Mouse (Mus musculus) forebrain, embryonic 14.5 days (tissue): ENCODE measurements around the gene Hdac4. TPM values are rescaled to one million over a fixed set of nuclear protein-coding genes. Genes with fewer than 3 reads are reported as not detected.
A peak's percentile ranks its signal among the peaks of the same experiment; 100 is the strongest.

Experiments used
- ATAC-seq: fragments of 200-750 bp; cut with Nextera tagmentation; 2 replicates; pipeline ENCODE4 v1.8.0; 2017; ENCODE audit warnings: mild to moderate bottlenecking, moderate library complexity
- DNase-seq: peaks from one replicate; pipeline ENCODE4 v3.0.0-alpha.2; 2015; ENCODE audit warnings: low spot score
- H3K27ac ChIP-seq: fragments of 300-500 bp; sonication (generic); 2 replicates; pipeline ENCODE4 v1.5.1; 2014; ENCODE audit warnings: low read depth, mild to moderate bottlenecking, control low read depth, low read length, moderate library complexity
- H3K27me3 ChIP-seq: fragments of 300-500 bp; sonication (generic); replicated peaks from 2 replicates; pipeline ENCODE4 v1.6.1; 2014; ENCODE audit warnings: low read length, control low read depth, mixed read lengths; ENCODE audit not compliant: control insufficient read depth, insufficient read depth
- H3K36me3 ChIP-seq: fragments of 300-500 bp; sonication (generic); 2 replicates; pipeline ENCODE4 v1.6.1; 2014; ENCODE audit warnings: low read length, control low read depth; ENCODE audit not compliant: control insufficient read depth, insufficient read depth
- H3K4me1 ChIP-seq: fragments of 300-500 bp; sonication (generic); 2 replicates; pipeline ENCODE4 v1.6.1; 2014; ENCODE audit warnings: antibody characterized with exemption, low read length, control low read depth; ENCODE audit not compliant: control insufficient read depth, insufficient read depth
- H3K4me2 ChIP-seq: fragments of 300-500 bp; sonication (generic); 2 replicates; pipeline ENCODE4 v1.6.1; 2014; ENCODE audit warnings: mild to moderate bottlenecking, control low read depth, low read length
- H3K4me3 ChIP-seq: fragments of 300-500 bp; sonication (generic); 2 replicates; pipeline ENCODE4 v1.5.1; 2014; ENCODE audit warnings: low read depth, low read length, control low read depth
- H3K9ac ChIP-seq: fragments of 300-500 bp; sonication (generic); 2 replicates; pipeline ENCODE4 v1.6.1; 2014; ENCODE audit warnings: mild to moderate bottlenecking, low read length, control low read depth, moderate library complexity
- H3K9me3 ChIP-seq: fragments of 300-500 bp; sonication (generic); replicated peaks from 2 replicates; pipeline ENCODE4 v1.6.1; 2016; ENCODE audit warnings: low read length, control low read depth, mixed read lengths; ENCODE audit not compliant: control insufficient read depth
- WGBS: fragments of 180-500 bp; shearing (Covaris S2); extraction: QIAGEN DNeasy Blood & Tissue Kit; methylation state at CpG from one replicate; pipeline ENCODE4 v1.1.7; 2014; 5-methylcytosine and 5-hydroxymethylcytosine counted together
- polyA plus RNA-seq: library from polyadenylated mRNA; unstranded; fragments of >200 nt; fragmentation: Nextera tagmentation; extraction: Ambion mirVana; gene quantifications from 2 replicates; pipeline ENCODE4 v1.2.1, GENCODE M21; 2014

The Hdac4 gene
- polyA plus RNA-seq, 1 experiment from 2014 or later = 16.5 TPM

DNA sequence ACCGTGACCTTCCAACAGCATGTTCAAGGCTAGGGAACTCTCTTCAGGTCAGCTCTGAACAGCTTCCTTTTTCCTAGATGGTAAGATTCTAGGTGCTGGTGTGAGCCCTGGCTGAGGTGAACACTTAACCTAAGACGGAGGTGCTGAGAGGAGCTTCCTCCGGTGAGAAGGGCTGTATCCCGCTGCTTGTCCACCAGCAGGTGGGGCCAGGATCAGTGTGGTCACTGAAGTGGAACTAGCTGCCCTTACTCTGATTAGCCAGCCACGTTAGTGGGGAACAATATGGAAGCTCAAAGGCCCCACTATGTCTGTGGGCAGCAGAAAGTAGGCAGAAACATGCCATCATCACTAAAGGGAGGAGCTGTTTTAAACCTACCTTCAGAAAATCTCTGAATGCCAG is 204.6 kb downstream of the Hdac4 start:
- Histone ChIP-seq H3K9me3 (no peaks in the 10 kb centered on the region), H3K9ac (no peak overlapping the region), H3K27ac (no peak overlapping the region), H3K4me3 (no peak overlapping the region), H3K27me3 (no peaks in the 10 kb centered on the region), H3K36me3 (peaks cover 57% of the 10 kb centered on the region), H3K4me1 (no peaks in the 10 kb centered on the region), H3K4me2 (no peak overlapping the region)
- ATAC-seq (no peak), DNase-seq (no peak)
- WGBS = 75% methylated on average over 5 of the region's 5 CpGs

DNA sequence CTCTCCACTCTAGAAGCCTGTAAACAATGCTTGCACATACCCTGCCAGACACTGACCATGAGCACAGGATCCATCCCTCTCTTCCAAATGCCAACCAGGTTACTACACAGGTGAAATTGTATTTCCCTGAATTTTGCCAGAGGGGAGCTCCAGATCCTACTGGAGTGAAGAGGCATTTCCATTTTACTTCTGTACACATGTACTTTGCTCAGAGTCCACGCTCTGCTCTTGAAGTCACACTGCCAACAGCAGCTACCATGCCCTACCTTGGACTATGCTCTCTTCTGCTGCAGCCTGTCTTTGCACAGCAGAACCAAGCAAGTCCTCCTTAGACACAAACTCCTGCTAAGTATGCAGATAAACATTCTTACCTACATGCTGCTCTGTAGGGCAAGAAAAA is 206.6 kb downstream of the Hdac4 start:
- peaks cover 67% of the 10 kb centered on the region for H3K36me3 ChIP-seq
- 96% methylated on average over 1 of the region's 1 CpGs for WGBS
- no peak for ATAC-seq

DNA sequence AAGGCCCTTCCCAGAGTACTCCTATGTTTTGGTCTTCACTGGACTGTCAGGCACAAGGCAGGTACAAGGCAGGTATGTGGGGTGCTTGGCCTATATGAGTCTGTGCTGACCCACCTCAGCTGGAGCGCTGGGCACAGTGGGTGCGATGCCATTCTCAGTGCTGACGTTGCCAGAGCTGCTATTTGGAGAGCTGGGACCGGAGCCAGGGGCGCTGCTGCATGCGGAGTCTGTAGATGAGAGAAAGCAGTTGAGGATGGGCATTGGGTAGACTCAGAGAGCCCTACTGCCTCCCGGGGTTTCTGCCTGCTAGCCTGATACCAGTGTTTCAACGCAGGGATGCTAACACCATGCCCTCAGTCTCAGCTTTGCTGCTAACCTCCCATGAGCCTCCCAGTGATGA is 208.1 kb downstream of the Hdac4 start:
- Histone ChIP-seq H3K4me1 (no peaks in the 10 kb centered on the region), H3K27me3 (no peaks in the 10 kb centered on the region), H3K36me3 (peaks cover 81% of the 10 kb centered on the region), H3K9me3 (no peaks in the 10 kb centered on the region), H3K4me2 (no peak overlapping the region), H3K9ac (no peak overlapping the region), H3K4me3 (no peak overlapping the region), H3K27ac (no peak overlapping the region)
- DNase-seq (no peak), ATAC-seq (no peak)
- WGBS = 83% methylated on average over 8 of the region's 8 CpGs

More for the DNA sequence above, 206.6 kb downstream of the Hdac4 start:
- H3K4me3 ChIP-seq = no peak overlapping the region
- H3K9ac ChIP-seq = no peak overlapping the region
- no peaks in the 10 kb centered on the region for H3K9me3 ChIP-seq
- no peak for DNase-seq
- H3K27me3 ChIP-seq = no peaks in the 10 kb centered on the region
- H3K4me2 ChIP-seq = no peak overlapping the region
- H3K27ac ChIP-seq = no peak overlapping the region
- no peaks in the 10 kb centered on the region for H3K4me1 ChIP-seq

DNA sequence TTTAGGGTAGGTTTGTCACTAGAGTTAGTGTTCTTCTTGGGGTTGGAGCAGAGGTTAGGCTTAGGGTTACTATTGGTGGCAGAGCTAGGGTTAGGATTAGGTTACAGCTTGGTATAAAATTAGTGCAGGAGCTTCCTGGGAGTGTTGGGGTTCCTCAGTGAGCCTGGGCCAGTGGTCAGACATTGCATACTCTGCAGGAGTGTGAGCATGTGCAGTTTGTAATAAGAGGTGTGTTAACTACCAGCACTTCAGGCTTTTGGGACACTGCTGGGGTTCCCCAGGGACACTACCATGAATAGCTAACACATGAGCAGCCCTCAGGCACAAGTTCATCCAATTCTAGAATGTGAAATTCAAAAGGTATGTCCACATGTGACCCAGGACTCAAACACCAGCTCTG is 209.7 kb downstream of the Hdac4 start:
- H3K4me3 ChIP-seq = no peak overlapping the region
- DNase-seq (no peak), ATAC-seq (no peak)
- no peaks in the 10 kb centered on the region for H3K9me3 ChIP-seq
- H3K27me3 ChIP-seq = no peaks in the 10 kb centered on the region
- no peak overlapping the region for H3K4me2 ChIP-seq
- H3K27ac ChIP-seq = no peak overlapping the region
- H3K36me3 ChIP-seq = peaks cover 89% of the 10 kb centered on the region
- H3K9ac ChIP-seq = no peak overlapping the region
- no peaks in the 10 kb centered on the region for H3K4me1 ChIP-seq

DNA sequence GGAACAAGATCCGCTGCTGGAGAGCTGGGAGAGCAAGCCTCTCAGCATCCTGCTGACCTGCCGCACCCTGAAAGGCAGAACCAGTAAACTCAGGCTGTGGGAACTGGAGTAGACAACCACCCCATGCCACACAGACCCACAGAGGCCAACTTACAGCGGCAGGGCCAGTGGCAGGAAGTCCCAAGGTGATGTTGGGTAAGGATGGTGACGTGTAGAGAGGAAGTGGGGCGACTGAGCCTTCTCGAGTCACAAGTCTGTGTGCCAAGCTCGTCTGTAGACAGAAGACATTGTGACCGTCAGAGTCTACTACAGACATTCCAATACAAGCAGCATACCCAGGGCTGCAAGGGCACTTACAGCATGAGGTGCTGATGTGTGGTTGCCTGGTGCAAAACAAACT is 211.0 kb downstream of the Hdac4 start:
- no peak overlapping the region for H3K4me2 ChIP-seq
- H3K4me1 ChIP-seq = no peaks in the 10 kb centered on the region
- WGBS = 90% methylated on average over 8 of the region's 8 CpGs
- H3K4me3 ChIP-seq = no peak overlapping the region
- DNase-seq = no peak
- H3K27ac ChIP-seq = no peak overlapping the region
- ATAC-seq = no peak
- no peak overlapping the region for H3K9ac ChIP-seq
- H3K9me3 ChIP-seq = no peaks in the 10 kb centered on the region
- H3K27me3 ChIP-seq = no peaks in the 10 kb centered on the region
- H3K36me3 ChIP-seq = peaks cover 88% of the 10 kb centered on the region

DNA sequence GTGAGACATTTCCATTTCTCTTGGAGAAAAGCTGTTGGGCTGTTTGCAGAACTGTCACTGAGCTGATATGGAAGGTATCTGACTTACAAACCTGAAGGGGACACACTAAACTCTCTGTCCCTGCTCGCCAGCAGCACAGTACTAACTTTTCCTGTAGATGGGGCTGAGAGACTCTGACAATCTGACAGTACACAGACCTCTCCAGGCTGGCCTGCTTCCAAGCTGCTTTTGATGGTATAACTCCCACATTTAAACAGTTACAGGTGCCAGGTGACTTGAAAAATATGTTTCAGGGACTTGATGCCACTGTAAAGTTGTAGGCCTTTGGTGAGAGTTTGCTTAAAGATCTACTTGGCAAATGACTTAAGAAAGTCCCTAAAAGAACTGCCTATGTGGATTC is 214.1 kb downstream of the Hdac4 start:
- DNase-seq (no peak), ATAC-seq (no peak)
- Histone ChIP-seq H3K9ac (no peak overlapping the region), H3K36me3 (peaks cover 71% of the 10 kb centered on the region), H3K4me3 (no peak overlapping the region), H3K27me3 (no peaks in the 10 kb centered on the region), H3K4me2 (no peak overlapping the region), H3K9me3 (no peaks in the 10 kb centered on the region), H3K4me1 (no peaks in the 10 kb centered on the region), H3K27ac (no peak overlapping the region)
- 70% methylated on average over 1 of the region's 1 CpGs for WGBS

DNA sequence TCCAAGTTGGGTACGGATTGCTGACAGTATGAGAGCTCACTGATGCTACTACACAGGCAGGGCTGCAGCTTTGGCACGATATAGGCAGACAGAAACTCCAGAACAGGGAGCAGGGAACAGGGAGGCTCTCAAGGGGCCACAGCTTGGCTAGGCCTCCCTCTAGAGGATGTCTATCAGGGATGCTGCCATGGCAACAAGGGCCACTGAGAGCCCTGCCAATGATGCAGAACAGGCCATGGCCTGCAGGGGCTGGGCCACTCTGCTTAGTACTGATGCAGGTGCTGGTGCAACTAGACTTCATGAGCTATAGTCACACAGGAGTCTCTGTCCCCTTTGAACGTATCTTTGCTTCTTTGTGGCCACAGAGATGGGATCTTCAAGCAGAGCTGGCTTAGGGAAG is 217.1 kb downstream of the Hdac4 start:
- DNase-seq (peak; percentile 45), ATAC-seq (peak; percentile 62; the same call in 1 of the 2 replicates)
- Histone ChIP-seq H3K27ac (no peak overlapping the region), H3K27me3 (no peaks in the 10 kb centered on the region), H3K4me3 (no peak overlapping the region), H3K9ac (no peak overlapping the region), H3K4me1 (no peaks in the 10 kb centered on the region), H3K36me3 (peaks cover 74% of the 10 kb centered on the region), H3K4me2 (no peak overlapping the region), H3K9me3 (no peaks in the 10 kb centered on the region)
- 67% methylated on average over 3 of the region's 3 CpGs for WGBS

DNA sequence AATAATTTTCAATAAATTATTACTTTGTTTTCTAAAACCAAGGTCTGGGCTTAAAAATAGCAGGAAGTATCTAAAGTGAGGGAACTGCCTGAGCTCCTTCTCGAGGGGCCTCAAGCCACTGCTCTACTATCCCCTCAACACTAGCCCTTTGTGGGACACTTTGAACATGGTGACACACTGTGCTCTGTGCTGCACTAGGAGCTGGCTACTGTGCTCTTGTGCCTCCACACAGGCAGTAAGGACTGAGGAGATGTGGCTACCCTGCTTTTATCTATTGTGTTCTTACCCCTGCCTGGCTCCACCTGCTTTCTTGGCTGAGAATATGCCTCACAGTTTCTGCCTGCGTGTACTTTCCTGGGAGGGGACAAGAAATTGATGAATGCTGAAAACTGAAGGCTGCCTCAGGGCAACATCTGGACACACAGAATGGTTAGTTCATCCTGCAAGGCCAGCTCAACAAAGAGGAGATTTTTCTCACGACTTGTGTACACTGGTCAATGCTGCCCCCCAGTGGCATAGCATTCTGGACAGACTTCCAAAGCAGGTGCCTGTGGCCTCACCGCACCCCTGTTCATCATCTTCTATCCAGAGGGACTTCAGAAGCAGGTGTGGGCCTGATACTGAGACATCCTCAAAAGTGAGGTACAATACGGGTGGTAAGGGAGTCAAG is 226.7 kb downstream of the Hdac4 start:
- WGBS = 56% methylated on average over 5 of the region's 5 CpGs
- H3K9me3 ChIP-seq = no peaks in the 10 kb centered on the region
- H3K4me3 ChIP-seq = no peak overlapping the region
- ATAC-seq (no peak), DNase-seq (peak; percentile 76)
- H3K4me2 ChIP-seq = no peak overlapping the region
- H3K9ac ChIP-seq = no peak overlapping the region
- no peaks in the 10 kb centered on the region for H3K27me3 ChIP-seq
- no peaks in the 10 kb centered on the region for H3K4me1 ChIP-seq
- no peak overlapping the region for H3K27ac ChIP-seq
- peaks cover 91% of the 10 kb centered on the region for H3K36me3 ChIP-seq

DNA sequence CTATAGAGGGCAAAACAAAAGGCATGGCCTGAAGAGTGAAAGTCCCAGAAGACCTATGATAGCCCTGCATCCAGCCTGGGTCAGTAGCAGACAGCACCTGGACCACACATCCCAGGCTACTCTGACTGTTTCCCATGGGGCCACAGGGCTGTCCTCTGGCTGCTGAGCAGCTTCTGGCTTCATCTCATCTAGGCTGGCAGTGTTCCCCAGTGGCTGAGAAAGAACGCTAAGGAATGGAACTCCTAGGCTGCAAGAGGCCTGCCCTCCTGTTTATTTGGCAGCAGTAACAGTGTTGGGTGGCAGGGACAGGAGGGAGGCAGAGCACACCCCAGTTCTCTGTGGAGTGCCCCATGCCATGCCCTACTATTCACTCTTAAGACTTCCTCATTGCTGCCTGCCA is 228.5 kb downstream of the Hdac4 start:
- Histone ChIP-seq H3K4me2 (no peak overlapping the region), H3K9me3 (no peaks in the 10 kb centered on the region), H3K27me3 (no peaks in the 10 kb centered on the region), H3K4me3 (no peak overlapping the region), H3K9ac (no peak overlapping the region), H3K27ac (no peak overlapping the region), H3K4me1 (no peaks in the 10 kb centered on the region), H3K36me3 (peaks cover 81% of the 10 kb centered on the region)
- 84% methylated on average over 1 of the region's 1 CpGs for WGBS
- ATAC-seq = no peak
- no peak for DNase-seq
